Mouse (Mus musculus): ENCODE measurements around the gene Aplnr.

Aplnr gene

DNA sequence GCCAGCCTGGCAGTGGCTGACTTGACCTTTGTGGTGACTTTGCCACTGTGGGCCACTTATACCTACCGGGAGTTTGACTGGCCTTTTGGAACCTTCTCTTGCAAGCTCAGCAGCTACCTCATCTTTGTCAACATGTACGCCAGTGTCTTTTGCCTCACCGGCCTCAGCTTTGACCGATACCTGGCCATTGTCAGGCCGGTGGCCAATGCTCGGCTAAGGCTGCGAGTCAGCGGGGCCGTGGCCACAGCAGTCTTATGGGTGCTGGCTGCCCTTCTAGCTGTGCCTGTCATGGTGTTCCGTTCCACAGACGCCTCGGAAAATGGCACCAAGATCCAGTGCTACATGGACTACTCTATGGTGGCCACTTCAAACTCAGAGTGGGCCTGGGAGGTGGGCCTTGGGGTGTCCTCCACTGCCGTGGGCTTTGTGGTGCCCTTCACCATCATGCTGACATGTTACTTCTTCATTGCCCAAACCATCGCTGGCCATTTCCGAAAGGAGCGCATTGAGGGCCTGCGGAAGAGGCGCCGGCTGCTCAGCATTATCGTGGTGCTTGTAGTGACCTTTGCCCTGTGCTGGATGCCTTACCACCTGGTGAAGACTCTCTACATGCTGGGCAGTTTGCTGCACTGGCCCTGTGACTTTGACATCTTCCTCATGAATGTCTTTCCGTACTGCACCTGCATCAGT lies 951 bp downstream of the Aplnr start:
- DNase-seq (ENCODE audit: low read depth, low spot score): no peak

DNA sequence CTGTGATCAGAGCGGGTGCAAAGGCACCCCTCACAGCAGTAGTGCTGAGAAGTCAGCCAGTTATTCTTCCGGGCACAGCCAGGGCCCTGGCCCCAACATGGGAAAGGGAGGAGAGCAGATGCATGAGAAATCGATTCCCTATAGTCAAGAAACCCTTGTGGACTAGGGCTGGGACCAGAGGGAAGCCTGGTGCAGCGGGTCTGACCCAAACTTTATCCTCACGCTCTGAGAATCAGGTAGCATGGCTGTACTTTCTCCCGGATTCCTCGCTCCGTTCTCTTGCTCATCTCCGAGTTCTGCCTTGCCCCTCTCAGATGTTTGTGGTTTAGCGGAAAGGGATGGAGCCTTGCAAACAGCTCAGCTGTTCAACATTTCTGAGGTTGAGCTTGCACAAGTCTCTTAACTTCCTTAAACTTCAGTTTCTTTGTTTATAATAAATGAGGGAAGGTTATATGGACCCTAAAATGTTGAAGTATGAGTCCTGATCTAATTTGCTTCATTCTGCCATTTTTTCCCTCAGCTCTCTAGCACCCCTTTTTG lies 1.6 kb downstream of the Aplnr start:
- DNase-seq (ENCODE audit: low read depth, low spot score): no peak

DNA sequence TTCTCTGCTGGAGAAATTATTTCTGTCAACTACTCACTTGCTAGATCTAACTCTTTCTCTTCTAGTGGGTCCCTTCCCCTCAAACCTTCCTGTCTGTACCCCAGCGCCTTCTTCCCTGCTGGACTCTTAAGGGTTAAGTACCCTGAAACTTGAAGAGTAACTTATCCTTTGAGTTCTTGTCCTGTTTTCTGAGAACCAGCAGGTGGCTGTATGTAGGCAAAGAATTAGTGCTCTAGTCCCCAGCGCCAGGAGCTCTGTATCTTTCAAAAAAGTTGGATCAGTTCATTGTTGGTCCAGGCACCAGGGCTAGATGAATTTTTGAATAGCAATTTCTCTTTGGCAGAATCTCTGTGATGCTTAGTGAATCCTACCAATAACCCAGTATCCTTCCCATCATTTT lies 2.1 kb downstream of the Aplnr start:
- no peak for DNase-seq (ENCODE audit: low read depth, low spot score)

DNA sequence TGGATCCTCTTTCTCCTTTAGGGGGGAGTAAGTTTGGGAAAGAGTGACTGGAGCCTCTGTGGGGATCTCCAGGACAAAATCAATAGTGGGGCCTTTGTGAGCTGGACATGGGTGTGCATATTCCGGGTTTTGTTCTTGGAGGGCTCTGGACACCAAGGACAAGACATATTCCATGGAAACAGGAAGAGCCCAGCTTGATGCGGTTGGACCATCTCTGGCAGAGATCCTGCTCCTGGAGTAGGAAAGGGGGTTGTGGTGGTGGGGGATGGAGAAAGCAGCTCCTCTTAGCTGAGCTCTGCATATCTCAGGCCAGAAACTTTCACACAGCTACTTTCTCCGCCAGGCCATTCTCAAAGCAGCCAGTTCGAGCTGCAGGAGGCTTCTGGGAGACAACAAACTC lies 3.4 kb downstream of the Aplnr start:
- DNase-seq (ENCODE audit: low read depth, low spot score): no peak

DNA sequence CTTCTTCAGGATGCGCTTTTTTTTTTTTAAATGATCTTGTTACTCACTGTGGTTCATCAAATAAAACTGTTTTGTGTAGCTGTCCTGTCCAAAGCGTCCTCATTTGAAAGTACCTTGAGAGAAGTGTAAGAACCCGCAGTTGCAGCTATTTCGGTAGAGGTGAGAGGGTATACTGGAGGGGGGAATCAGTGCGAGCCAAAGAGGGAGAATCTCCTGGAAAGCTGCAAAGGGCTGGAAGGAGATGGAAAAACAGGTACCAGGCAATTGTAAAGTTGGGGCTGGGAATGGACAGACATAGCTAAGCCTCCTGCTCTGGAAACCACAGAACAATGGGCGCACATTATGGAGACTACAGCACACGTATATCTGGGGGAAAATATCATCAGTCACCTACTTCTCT lies 3.8 kb downstream of the Aplnr start:
- DNase-seq (ENCODE audit: low read depth, low spot score): no peak

DNA sequence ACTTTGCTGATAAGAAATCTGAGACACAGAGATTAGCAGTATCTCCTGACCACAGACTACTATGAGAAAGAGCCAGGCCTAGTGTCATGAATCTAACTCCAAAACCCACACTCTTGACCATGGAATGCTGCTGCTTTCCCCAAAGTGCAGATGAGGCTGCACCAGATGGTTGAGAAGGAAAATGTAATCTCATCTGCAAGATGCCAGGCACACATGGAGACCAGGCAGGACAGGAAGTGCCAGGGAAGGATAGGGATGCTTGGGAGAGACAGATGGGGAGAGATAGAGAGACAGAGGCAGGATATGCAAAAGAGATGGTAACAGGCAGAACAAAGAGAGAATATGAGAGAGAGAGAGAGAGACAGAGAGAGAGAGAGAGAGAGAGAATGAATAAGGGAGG lies 4.8 kb downstream of the Aplnr start:
- DNase-seq (ENCODE audit: low read depth, low spot score): no peak

DNA sequence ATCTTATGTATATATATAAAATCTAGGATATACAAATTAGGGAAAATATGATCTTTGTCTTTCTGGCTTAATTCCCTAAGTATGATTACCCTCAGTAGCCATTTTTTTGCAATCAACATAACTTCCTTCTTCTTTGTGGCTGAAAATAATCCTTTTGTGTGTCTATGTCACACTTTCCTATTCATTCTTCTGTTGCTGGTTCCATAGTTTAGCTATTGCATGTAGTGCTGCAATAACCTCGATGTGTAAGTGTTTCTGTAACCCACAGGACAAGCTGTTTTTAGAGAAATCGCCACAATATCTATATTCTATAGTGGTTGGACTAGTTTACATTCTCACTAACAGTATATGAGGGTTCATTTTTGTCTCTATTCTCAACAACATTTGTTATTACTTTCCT lies 8.9 kb downstream of the Aplnr start:
- DNase-seq (ENCODE audit: low read depth, low spot score): no peak

DNA sequence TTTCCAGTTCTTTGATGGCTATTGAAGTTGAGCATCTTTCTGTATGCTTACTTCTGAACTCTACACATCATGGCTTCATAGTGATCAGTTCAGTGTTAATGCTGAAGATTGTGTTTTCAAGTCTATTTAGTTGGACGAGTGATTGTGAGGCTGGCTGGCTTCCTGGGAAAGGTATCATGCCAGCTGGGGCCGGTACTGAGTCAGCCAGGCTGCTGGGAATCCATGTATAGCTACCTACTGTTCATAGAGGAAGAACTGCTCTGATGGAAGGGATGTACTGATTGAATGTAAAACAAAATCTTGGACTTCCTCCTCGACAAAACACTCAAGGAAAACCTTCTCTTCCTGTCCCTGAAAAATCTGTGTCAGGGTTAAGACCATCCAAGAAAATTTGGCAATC lies 9.3 kb downstream of the Aplnr start:
- no peak for DNase-seq (ENCODE audit: low read depth, low spot score)

DNA sequence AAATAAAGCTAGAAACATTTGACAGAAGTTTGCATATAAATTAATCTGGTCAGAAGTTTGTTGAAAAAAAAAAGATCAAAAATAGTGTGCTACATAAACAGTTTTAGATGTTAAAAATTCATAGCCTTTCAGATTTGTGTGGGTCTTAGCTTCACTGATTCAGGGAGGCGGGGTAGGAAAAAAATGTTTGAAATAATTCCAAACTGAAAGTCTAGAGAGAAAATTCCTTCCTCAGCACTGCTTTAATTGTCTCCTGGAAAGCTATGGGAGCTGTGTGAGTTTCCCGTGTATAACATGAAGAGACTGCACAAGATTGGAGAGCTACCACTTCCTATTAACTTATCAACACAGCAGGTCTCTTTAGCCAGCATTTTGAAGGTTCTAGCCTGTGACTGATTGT lies 11.5 kb downstream of the Aplnr start:
- no peak for DNase-seq (ENCODE audit: low read depth, low spot score)

DNA sequence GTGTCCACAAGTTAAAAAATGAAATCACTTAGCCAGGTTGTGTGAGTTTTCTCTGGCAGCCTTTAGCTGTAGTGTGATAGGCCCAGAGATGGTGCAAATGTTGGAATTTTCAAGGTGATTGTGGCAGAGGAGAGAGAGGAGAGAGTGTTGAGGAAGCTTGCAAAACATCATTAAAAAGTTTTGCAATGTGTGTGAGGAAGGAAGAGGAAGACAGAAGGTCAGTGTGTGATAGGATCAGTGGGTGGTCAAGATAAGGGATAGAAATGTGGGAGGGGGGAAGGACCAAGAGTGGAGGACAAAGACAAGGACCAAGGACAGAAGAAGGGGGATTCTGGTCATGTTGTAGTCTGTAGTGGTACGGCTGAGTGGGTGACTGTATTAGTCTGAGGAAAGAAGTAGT lies 14.3 kb downstream of the Aplnr start:
- no peak for DNase-seq (ENCODE audit: low read depth, low spot score)

DNA sequence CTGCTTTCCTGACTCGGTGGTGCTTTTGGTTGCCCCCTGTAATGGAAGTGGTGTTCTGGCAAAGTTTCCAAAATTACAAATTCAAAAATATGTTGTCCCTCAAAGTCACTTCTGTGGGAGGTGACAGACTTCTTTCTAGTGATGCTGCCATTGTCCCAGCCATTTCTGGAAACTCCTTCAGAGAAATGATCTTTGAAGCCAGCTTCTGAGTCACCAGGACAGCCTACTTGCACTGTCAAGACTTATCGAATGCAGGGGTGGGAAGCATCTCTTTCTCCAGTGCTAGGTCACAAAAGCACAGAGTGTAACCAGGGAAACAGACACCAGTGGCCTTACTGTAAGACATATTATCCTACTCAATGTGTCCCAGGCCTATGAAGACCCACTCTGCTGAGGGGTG lies 15.2 kb downstream of the Aplnr start:
- DNase-seq (ENCODE audit: low read depth, low spot score): no peak

DNA sequence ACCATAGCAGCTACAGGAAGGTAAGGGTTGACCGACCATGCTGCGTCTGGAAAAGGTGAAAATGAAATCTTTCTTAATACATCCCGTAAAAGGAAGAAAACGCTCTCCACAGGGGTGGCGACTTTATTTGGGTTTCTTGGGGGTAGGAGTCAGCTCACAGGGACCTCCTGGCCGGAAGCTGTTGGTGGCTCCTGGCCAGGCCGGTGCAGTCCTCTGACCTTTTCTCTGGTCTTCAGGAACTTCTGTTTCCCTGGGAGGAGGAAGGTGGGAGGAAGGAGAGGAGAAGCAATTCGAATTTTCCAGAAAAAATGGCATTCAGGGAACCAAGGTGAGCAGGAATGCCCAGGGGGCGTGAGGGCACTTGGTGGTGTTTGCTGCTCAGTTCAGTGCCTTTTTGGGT lies 19.3 kb downstream of the Aplnr start:
- no peak for DNase-seq (ENCODE audit: low read depth, low spot score)

DNA sequence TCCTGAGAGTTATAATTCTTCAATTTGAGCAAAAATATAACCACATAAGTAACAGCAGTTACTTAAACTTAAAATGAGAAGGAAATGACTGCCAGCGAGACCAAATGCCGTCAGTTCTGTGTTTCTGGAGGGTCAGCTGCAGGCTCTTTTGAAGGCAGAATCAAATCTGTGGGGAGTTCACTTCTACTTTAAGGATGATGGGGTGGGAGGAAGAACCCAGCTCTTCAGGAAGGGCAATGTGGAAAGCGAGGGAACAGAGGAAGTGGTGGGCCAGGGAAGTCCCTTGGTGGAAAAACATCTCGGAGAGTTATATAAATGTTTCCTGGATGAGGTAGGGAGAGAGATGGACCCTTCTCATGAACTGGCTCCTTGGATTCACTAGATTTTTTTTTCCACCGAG lies 20.1 kb downstream of the Aplnr start:
- no peak for DNase-seq (ENCODE audit: low read depth, low spot score)

DNA sequence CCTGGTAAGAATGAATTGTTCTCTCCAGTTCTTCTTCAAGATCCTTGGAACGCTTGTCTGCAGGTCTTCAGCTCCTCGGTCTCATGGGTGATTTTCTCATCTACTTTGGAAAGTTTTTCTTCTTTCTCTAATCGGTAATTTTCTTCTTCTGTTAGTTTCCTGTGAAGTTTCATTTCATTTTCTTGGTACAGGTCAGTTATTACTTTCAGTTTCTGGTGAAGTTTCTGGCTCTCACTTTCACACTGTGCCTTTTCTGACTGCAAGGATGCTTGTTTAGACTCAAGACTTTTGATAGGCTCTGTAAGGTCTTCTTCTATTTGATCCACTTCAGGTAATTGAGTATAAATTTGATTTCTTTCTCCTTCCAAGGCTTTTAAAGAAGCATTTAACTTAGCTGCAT lies 21.4 kb downstream of the Aplnr start:
- no peak for DNase-seq (ENCODE audit: low read depth, low spot score)

DNA sequence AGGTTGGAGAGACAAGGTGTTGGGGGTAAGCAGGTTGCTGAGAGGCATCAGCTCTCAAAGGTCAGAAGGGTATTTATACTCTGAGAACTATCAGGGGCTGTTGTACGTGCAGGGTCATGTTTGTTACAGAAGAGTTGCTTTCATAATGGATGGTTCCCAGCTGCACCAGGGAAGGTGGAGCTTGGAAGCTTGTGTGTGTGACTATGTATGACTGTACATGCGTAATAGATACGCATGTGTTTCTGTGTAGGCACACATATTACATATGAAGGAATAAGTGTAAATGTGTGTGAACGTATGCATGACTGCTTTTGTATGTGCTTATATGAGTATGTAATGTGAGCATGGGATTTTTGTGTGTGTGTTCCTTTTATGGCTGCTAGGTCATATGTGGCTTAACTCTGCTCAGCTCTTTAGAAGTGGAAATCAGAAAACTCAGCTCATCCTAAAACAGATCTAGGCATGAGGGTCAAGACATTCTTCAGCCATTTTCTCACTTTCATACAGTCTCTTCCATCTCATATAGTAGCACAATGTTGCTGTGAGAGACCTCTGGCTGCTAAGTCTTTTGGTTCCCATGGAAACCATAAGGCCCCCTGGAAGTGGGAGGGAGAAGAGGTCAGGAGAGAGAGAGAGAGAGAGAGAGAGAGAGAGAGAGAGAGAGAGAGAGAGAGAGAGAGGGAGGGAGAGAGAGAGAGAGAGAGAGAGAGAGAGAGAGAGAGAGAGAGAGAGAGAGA lies 25.0 kb downstream of the Aplnr start:
- DNase-seq (ENCODE audit: low read depth, low spot score): no peak

DNA sequence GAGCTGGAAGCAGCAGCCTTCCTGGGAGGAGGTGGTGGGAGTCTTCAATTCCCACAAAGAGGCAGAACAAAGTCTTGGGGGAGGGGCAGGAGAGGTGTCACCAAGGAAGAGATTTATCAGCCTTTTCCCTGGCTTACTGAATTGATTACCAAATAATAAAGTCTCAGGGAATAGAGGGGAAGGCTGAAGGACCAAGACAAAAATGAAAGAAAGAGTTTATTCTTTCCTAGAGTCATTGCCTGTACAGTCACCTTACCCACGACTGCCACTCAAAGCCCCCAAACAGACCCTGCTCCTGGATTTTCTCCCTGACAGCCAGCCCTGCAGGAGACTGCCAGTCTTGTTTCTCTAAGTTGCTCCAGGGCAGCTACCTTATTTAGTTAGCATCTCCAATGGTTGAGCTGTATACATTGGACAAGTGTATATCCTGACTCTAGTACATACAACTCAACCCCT lies 25.6 kb downstream of the Aplnr start:
- no peak for DNase-seq (ENCODE audit: low read depth, low spot score)

DNA sequence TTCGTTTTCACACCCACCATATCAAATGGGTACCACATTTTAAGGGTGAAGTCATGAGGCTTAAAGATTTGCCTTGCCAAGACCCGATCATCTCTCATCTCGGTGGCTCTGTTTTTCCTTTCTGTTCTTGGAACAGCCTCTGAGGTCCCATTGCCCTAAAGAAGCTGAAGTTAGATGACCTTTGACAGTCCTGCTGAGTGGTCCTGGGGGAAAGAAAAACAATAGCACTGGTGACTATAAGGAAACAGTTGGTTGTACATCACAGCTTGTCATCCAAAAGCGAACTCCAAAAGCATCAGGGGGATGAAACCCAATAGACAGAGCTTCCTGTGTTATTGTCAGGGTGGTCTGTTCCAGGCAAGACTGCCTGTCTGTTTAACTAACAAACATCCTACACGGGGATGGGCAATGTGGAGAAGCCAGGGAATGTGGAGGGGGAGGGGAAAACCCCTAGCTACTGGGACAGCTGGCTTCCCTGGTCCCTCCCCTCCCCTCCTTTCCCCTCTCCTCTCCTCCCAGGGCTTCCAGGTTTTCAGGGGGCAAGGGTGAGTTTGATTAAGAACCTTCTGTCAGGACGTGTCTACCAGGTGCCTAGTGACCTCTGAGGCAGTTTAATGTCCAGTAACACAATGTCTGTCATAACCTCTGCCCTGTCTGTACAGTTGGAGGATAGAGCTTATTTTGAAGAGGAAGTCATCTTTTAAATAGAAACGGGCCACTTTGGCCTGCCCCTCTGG lies 27.5 kb downstream of the Aplnr start:
- no peak for DNase-seq (ENCODE audit: low read depth, low spot score)

DNA sequence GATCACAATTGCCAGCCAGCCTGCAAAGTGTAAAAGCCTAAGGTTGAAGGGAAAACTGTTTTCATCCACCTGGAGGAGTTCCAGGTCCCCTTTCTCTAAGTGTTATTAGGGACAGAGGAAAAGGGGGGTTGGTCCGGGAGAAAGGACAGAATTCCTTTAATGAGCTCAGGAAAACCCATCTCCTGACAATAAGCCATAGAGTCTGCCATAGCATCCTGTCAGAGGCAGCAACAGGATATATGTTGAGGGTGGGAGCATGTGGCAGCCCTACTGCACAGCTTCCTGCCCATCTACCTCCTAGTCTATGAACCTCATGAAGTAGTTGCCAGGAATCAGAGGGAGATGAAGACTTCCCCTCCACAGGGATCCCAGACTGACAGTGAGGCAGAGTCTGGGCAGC lies 31.6 kb downstream of the Aplnr start:
- no peak for DNase-seq (ENCODE audit: low read depth, low spot score)

DNA sequence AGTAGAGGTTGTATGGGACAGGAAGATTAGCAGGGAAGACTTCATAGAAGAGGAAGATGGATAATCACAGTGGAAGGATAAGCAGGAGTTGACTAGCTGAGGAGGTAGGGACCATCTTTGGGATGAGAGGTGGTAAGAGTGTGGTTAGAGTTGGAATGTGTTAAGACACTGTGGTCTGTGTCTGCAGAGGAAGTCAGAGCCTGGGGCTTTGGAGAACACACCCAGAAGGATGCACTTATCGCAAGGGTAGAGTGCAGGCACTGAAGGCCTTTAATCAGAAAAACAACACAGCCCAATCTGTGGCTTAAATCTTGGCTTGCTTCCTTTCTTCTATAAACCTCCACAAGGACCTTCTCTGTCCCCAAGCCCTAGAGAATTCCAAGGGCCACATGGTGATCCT lies 32.3 kb downstream of the Aplnr start:
- DNase-seq (ENCODE audit: low read depth, low spot score): no peak

DNA sequence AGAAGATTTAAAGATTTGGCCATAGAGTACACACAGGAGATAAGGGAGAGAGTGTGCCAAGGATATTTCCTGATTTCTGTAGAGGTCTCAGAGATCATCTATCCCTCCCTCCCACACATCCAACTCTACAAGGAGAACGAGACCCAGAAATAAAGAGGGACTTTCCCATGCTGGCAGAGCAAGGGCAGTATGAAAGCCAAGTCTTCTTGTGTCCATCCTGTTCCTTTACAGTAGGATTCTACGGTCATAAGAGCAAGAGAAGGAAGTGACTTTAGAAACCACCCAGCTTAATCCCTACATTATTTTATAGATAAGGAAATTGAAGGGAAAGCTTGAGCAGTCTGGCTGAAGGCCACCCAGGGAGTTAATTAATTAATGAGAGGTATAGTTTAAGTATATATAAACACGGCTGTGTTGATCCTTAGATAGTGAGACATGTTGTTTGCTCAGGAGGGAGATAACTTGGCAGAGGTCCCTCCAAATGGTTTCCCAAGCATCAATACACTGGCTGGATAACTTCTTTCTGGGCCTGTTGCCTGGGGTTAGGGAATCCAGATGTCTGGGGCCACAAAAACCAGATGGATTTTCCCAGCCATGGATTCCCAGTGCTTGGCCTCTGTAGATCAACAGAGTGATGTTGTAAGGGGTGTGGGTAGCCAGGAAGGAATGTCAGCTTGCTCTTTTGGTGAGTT lies 36.2 kb downstream of the Aplnr start:
- DNase-seq (ENCODE audit: low read depth, low spot score): no peak

DNA sequence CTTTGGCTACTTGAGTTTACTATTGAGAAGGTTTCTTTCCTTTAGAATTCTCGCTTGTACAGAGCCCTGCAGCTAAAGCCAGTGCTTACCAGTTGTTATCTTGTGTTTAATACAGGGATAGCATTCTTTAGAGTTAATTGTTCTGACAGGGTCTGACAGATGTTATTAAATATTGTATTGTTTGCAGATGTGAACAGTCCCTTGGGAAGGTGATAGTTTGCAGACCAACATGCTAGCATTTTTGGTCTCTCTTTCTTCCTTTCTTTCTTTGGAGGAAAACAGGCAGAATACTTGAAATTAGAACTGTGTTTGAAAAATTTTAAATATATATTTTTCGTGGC lies 36.7 kb downstream of the Aplnr start:
- DNase-seq (ENCODE audit: low read depth, low spot score): no peak

DNA sequence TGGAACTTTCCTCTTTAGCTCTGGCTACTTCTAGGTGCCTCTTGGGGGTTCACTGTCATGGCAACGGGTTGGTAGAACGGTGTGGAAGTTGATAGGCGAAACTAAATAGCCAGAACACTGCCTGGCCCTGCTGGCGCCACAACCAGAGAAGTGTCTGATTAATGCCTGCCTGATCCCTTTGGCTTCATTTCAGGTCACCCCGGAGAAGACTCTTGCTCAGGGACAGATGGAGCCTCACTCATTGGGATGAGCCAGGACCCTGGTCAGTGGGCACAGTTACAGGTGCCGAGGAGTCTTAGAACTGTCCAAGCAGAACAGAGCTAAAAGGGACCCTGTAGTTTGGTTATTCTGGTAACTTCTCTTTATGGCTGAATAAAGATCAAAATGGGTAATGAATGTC lies 37.5 kb downstream of the Aplnr start:
- no peak for DNase-seq (ENCODE audit: low read depth, low spot score)
